Mouse (Mus musculus): ENCODE data around the gene Maats1. TPM values are rescaled to one million over a fixed set of nuclear protein-coding genes. Genes with fewer than 3 reads are reported as not detected.

Gene Maats1
- polyA plus RNA-seq, 1 experiment = 0.04 TPM

DNA sequence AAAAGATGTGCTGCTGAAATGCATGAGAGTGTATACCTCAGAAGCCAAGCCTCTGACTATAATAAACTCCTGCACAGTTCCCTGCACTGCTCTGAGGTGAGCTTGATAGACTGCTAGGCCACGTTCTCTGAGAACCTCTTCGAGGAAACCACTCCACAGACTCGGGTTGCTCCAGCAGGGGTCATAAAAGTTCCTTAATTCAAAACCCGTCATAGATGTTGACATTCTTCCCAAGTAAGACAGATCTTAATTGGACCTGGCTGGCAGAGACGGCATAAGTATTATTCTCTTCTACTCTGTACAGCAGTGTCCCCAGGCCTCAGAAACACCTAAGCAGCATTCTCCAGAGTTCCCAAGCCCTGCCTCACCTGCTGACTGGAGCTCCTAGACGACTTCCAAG lies 9.0 kb upstream of the Maats1 start:
- TF ChIP-seq CTCF (IDR thresholded peaks at IDR 0.05; ENCODE audit: extremely low read depth, insufficient read depth, insufficient read length, insufficient replicate concordance) = no peak
- TF ChIP-seq POLR2A (IDR thresholded peaks at IDR 0.05; ENCODE audit: low read depth, low read length) = no peak
- no peak for DNase-seq (ENCODE audit: low read depth in 1 of 2, low spot score in 2 of 2)
- Histone ChIP-seq H3K27ac (ENCODE audit: insufficient read depth, low read length) (no peak overlapping the region), H3K36me3 (ENCODE audit: control insufficient read depth, insufficient read depth, low read length) (peaks cover 25% of the 10 kb centered on the region), H3K4me3 (ENCODE audit: extremely low read depth, insufficient read depth, insufficient read length) (no peak overlapping the region), H3K4me1 (ENCODE audit: control insufficient read depth, insufficient read depth, insufficient read length) (peaks cover 6% of the 10 kb centered on the region; the same call in 1 of the 2 replicates), H3K27me3 (ENCODE audit: control insufficient read depth, insufficient read depth, low read length) (no peaks in the 10 kb centered on the region)
- WGBS = 70% methylated on average over 6 of the region's 6 CpGs

GRCm38 (mm10) chr16:38350361-38350855 lies 8.5 kb upstream of the Maats1 start:
- no peak for DNase-seq (ENCODE audit: low read depth in 1 of 2, low spot score in 2 of 2)
- H3K36me3 ChIP-seq (ENCODE audit: control insufficient read depth, insufficient read depth, low read length) = peaks cover 25% of the 10 kb centered on the region
- 82% methylated on average over 7 of the region's 7 CpGs for WGBS
- H3K27ac ChIP-seq (ENCODE audit: insufficient read depth, low read length) = no peak overlapping the region
- TF ChIP-seq POLR2A (IDR thresholded peaks at IDR 0.05; ENCODE audit: low read depth, low read length) = no peak
- TF ChIP-seq CTCF (IDR thresholded peaks at IDR 0.05; ENCODE audit: extremely low read depth, insufficient read depth, insufficient read length, insufficient replicate concordance) = no peak
- H3K4me3 ChIP-seq (ENCODE audit: extremely low read depth, insufficient read depth, insufficient read length) = no peak overlapping the region
- H3K4me1 ChIP-seq (ENCODE audit: control insufficient read depth, insufficient read depth, insufficient read length) = peaks cover 6% of the 10 kb centered on the region; the same call in 1 of the 2 replicates
- H3K27me3 ChIP-seq (ENCODE audit: control insufficient read depth, insufficient read depth, low read length) = no peaks in the 10 kb centered on the region

DNA sequence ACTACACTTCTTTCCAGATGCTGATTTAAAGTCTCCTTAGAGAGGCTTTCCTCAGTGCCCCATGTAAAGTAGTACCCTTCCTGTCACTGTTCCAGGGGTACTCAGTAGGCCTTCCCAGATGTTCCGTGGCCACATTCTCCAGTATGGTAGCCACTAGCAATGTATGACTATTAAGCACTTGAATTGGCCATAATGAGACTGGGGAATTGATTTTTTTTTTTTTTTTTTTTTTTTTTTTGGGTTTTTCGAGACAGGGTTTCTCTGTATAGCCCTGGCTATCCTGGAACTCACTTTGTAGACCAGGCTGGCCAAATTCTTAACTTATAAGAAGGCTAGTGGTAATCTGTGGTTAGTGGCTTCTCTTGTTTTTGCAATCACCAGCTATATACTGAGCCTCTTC lies 7.9 kb upstream of the Maats1 start:
- H3K4me3 ChIP-seq (ENCODE audit: extremely low read depth, insufficient read depth, insufficient read length) = no peak overlapping the region
- no peaks in the 10 kb centered on the region for H3K27me3 ChIP-seq (ENCODE audit: control insufficient read depth, insufficient read depth, low read length)
- no peak overlapping the region for H3K27ac ChIP-seq (ENCODE audit: insufficient read depth, low read length)
- TF ChIP-seq CTCF (IDR thresholded peaks at IDR 0.05; ENCODE audit: extremely low read depth, insufficient read depth, insufficient read length, insufficient replicate concordance) = no peak
- TF ChIP-seq POLR2A (IDR thresholded peaks at IDR 0.05; ENCODE audit: low read depth, low read length) = no peak
- peaks cover 24% of the 10 kb centered on the region for H3K36me3 ChIP-seq (ENCODE audit: control insufficient read depth, insufficient read depth, low read length)
- WGBS = 74% methylated on average over 2 of the region's 2 CpGs
- no peak for DNase-seq (ENCODE audit: low read depth in 1 of 2, low spot score in 2 of 2)
- peaks cover 6% of the 10 kb centered on the region; the same call in 1 of the 2 replicates for H3K4me1 ChIP-seq (ENCODE audit: control insufficient read depth, insufficient read depth, insufficient read length)

GRCm38 (mm10) chr16:38348217-38348761 lies 6.3 kb upstream of the Maats1 start:
- WGBS = 78% methylated on average over 9 of the region's 9 CpGs
- TF ChIP-seq POLR2A (IDR thresholded peaks at IDR 0.05; ENCODE audit: low read depth, low read length) = no peak
- no peak for TF ChIP-seq CTCF (IDR thresholded peaks at IDR 0.05; ENCODE audit: extremely low read depth, insufficient read depth, insufficient read length, insufficient replicate concordance)
- no peak overlapping the region for H3K4me3 ChIP-seq (ENCODE audit: extremely low read depth, insufficient read depth, insufficient read length)
- no peaks in the 10 kb centered on the region for H3K27me3 ChIP-seq (ENCODE audit: control insufficient read depth, insufficient read depth, low read length)
- no peak for DNase-seq (ENCODE audit: low read depth in 1 of 2, low spot score in 2 of 2)
- H3K4me1 ChIP-seq (ENCODE audit: control insufficient read depth, insufficient read depth, insufficient read length) = peaks cover 6% of the 10 kb centered on the region; the same call in 1 of the 2 replicates
- peaks cover 20% of the 10 kb centered on the region for H3K36me3 ChIP-seq (ENCODE audit: control insufficient read depth, insufficient read depth, low read length)
- H3K27ac ChIP-seq (ENCODE audit: insufficient read depth, low read length) = no peak overlapping the region

DNA sequence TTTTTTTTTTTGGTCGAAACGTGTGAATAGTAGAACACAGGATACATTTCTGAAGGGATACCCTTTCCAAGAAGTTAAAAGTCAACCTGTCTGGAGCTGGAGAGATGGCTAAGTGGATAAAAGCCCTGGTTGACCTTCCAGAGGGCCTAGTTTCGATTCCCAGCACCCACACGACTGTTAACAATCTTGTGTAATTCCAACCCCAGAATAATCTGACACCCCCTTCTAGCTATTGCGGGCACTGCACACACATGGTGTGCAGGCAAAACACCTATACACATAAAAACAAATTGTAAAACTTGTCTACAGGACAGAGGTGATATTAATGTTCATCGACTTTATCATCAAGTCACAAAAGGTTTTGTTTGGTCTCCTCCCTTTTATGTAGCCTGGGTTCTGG lies 5.6 kb upstream of the Maats1 start:
- Histone ChIP-seq H3K4me3 (ENCODE audit: extremely low read depth, insufficient read depth, insufficient read length) (peak overlapping the region; percentile 100), H3K27ac (ENCODE audit: insufficient read depth, low read length) (no peak overlapping the region), H3K36me3 (ENCODE audit: control insufficient read depth, insufficient read depth, low read length) (peaks cover 20% of the 10 kb centered on the region), H3K4me1 (ENCODE audit: control insufficient read depth, insufficient read depth, insufficient read length) (peaks cover 6% of the 10 kb centered on the region; the same call in 1 of the 2 replicates), H3K27me3 (ENCODE audit: control insufficient read depth, insufficient read depth, low read length) (no peaks in the 10 kb centered on the region)
- 55% methylated on average over 6 of the region's 6 CpGs for WGBS
- TF ChIP-seq CTCF (IDR thresholded peaks at IDR 0.05; ENCODE audit: extremely low read depth, insufficient read depth, insufficient read length, insufficient replicate concordance) = no peak
- no peak for TF ChIP-seq POLR2A (IDR thresholded peaks at IDR 0.05; ENCODE audit: low read depth, low read length)
- no peak for DNase-seq (ENCODE audit: low read depth in 1 of 2, low spot score in 2 of 2)

GRCm38 (mm10) chr16:38346529-38347325 lies 4.8 kb upstream of the Maats1 start, which contains the start of the genes Cox17 and Gm21987:
Gene Cox17, plus strand, starts transcription at chr16:38346991.
Gene Gm21987, plus strand, starts transcription at chr16:38347040.
- no peak for TF ChIP-seq CTCF (IDR thresholded peaks at IDR 0.05; ENCODE audit: extremely low read depth, insufficient read depth, insufficient read length, insufficient replicate concordance)
- TF ChIP-seq POLR2A (IDR thresholded peaks at IDR 0.05; ENCODE audit: low read depth, low read length) = peak; percentile 89
- DNase-seq (ENCODE audit: low read depth in 1 of 2, low spot score in 2 of 2) = peak; percentile 91 to 94
- 3% methylated on average over 35 of the region's 35 CpGs for WGBS
- Histone ChIP-seq H3K27me3 (ENCODE audit: control insufficient read depth, insufficient read depth, low read length) (no peaks in the 10 kb centered on the region), H3K4me3 (ENCODE audit: extremely low read depth, insufficient read depth, insufficient read length) (peak within 1 kb of the TSS; percentile 100), H3K4me1 (ENCODE audit: control insufficient read depth, insufficient read depth, insufficient read length) (peaks cover 9% of the 10 kb centered on the region; the same call in 1 of the 2 replicates), H3K27ac (ENCODE audit: insufficient read depth, low read length) (peak within 1 kb of the TSS; percentile 95), H3K36me3 (ENCODE audit: control insufficient read depth, insufficient read depth, low read length) (peaks cover 17% of the 10 kb centered on the region)

Measured in spleen, adult 2 months (tissue).